Mouse (Mus musculus) embryonic facial prominence, embryonic 15.5 days (tissue): ENCODE measurements around the gene Doc2b. TPM values are rescaled to one million over a fixed set of nuclear protein-coding genes. Genes with fewer than 3 reads are reported as not detected.
A peak's percentile ranks its signal among the peaks of the same experiment; 100 is the strongest.

Experiments used
- ATAC-seq: fragments of 200-750 bp; cut with Nextera tagmentation; 2 replicates; pipeline ENCODE4 v1.8.0; 2017; ENCODE audit warnings: low read depth, moderate TSS enrichment; ENCODE audit not compliant: insufficient number of reproducible peaks, low FRiP score, low TSS enrichment
- H3K27ac ChIP-seq: fragments of 300-500 bp; sonication (generic); replicated peaks from 2 replicates; pipeline ENCODE4 v1.5.1; 2015; ENCODE audit warnings: mild to moderate bottlenecking, inconsistent platforms
- H3K27me3 ChIP-seq: fragments of 300-500 bp; sonication (generic); 2 replicates; pipeline ENCODE4 v1.6.1; 2015; ENCODE audit warnings: inconsistent platforms
- H3K36me3 ChIP-seq: fragments of 300-500 bp; sonication (generic); 2 replicates; pipeline ENCODE4 v1.6.1; 2015; ENCODE audit warnings: mild to moderate bottlenecking, inconsistent platforms
- H3K4me1 ChIP-seq: fragments of 300-500 bp; sonication (generic); 2 replicates; pipeline ENCODE4 v1.6.1; 2015; ENCODE audit warnings: inconsistent platforms
- H3K4me2 ChIP-seq: fragments of 300-500 bp; sonication (generic); replicated peaks from 2 replicates; pipeline ENCODE4 v1.6.1; 2015; ENCODE audit warnings: mild to moderate bottlenecking, inconsistent platforms
- H3K4me3 ChIP-seq: fragments of 300-500 bp; sonication (generic); replicated peaks from 2 replicates; pipeline ENCODE4 v1.5.1; 2015; ENCODE audit warnings: mild to moderate bottlenecking, inconsistent platforms
- H3K9ac ChIP-seq: fragments of 300-500 bp; sonication (generic); 2 replicates; pipeline ENCODE4 v1.6.1; 2015; ENCODE audit warnings: inconsistent platforms
- H3K9me3 ChIP-seq: fragments of 300-500 bp; sonication (generic); replicated peaks from 2 replicates; pipeline ENCODE4 v1.6.1; 2016; ENCODE audit warnings: inconsistent platforms
- WGBS: fragments of 180-500 bp; shearing (Covaris S2); methylation state at CpG from one replicate; pipeline ENCODE4 v1.1.7; 2015; 5-methylcytosine and 5-hydroxymethylcytosine counted together
- polyA plus RNA-seq: library from polyadenylated mRNA; unstranded; fragments of >200 nt; fragmentation: Nextera tagmentation; extraction: Ambion mirVana; gene quantifications from 2 replicates; pipeline ENCODE4 v1.2.1, GENCODE M21; 2015

The Doc2b gene
- polyA plus RNA-seq, result 1.1 and 1.2 TPM in 2 replicates

- Histone ChIP-seq H3K9me3 (no peaks in the 10 kb centered on the region), H3K27ac (no peak within 1 kb of the TSS), H3K4me1 (peaks cover 24% of the 10 kb centered on the region), H3K36me3 (no peaks in the 10 kb centered on the region), H3K4me3 (peak within 1 kb of the TSS; percentile 57), H3K27me3 (peaks cover 21% of the 10 kb centered on the region), H3K4me2 (peak within 1 kb of the TSS; percentile 77), H3K9ac (peak within 1 kb of the TSS; percentile 47)
- WGBS, result 3% methylated on average over 32 of the region's 37 CpGs
- ATAC-seq, result no peak
Observed at GRCm38 (mm10) chr11:75796029-75796445, at the start of gene Doc2b. Gene Doc2b, minus strand, starts transcription at chr11:75796049.

- Histone ChIP-seq H3K36me3 (no peaks in the 10 kb centered on the region), H3K27ac (no peak overlapping the region), H3K9me3 (no peaks in the 10 kb centered on the region), H3K9ac (no peak overlapping the region), H3K4me3 (no peak overlapping the region), H3K27me3 (no peaks in the 10 kb centered on the region), H3K4me2 (no peak overlapping the region), H3K4me1 (0 out of 2 replicates have a peak, but pooled peaks cover 9% of the 10 kb centered on the region)
- ATAC-seq, result no peak
- 48% methylated on average over 4 of the region's 4 CpGs for WGBS
Observed at GRCm38 (mm10) chr11:75842904-75843619, 47.2 kb upstream of the Doc2b start.

GRCm38 (mm10) chr11:75841503-75841902 lies 45.7 kb upstream of the Doc2b start:
- Histone ChIP-seq H3K36me3 (no peaks in the 10 kb centered on the region), H3K9ac (no peak overlapping the region), H3K4me3 (no peak overlapping the region), H3K9me3 (no peaks in the 10 kb centered on the region), H3K4me1 (0 out of 2 replicates have a peak, but pooled peaks cover 9% of the 10 kb centered on the region), H3K27ac (no peak overlapping the region), H3K27me3 (no peaks in the 10 kb centered on the region), H3K4me2 (no peak overlapping the region)
- no peak for ATAC-seq
- 78% methylated on average over 3 of the region's 3 CpGs for WGBS

GRCm38 (mm10) chr11:75839536-75840430 lies 43.9 kb upstream of the Doc2b start:
- Histone ChIP-seq H3K27ac (no peak overlapping the region), H3K4me3 (no peak overlapping the region), H3K36me3 (no peaks in the 10 kb centered on the region), H3K4me1 (0 out of 2 replicates have a peak, but pooled peaks cover 9% of the 10 kb centered on the region), H3K27me3 (no peaks in the 10 kb centered on the region), H3K9me3 (no peaks in the 10 kb centered on the region), H3K9ac (no peak overlapping the region), H3K4me2 (no peak overlapping the region)
- 57% methylated on average over 12 of the region's 12 CpGs for WGBS
- no peak for ATAC-seq

- Histone ChIP-seq H3K9me3 (no peaks in the 10 kb centered on the region), H3K4me2 (no peak overlapping the region), H3K4me3 (no peak overlapping the region), H3K36me3 (no peaks in the 10 kb centered on the region), H3K27ac (no peak overlapping the region), H3K4me1 (0 out of 2 replicates have a peak, but pooled peaks cover 9% of the 10 kb centered on the region), H3K9ac (no peak overlapping the region), H3K27me3 (no peaks in the 10 kb centered on the region)
- 68% methylated on average over 10 of the region's 10 CpGs for WGBS
- no peak for ATAC-seq
Observed at GRCm38 (mm10) chr11:75838861-75839426, 43.1 kb upstream of the Doc2b start.

GRCm38 (mm10) chr11:75836240-75836610 lies 40.4 kb upstream of the Doc2b start:
- Histone ChIP-seq H3K4me3 (no peak overlapping the region), H3K36me3 (no peaks in the 10 kb centered on the region), H3K27ac (no peak overlapping the region), H3K9me3 (no peaks in the 10 kb centered on the region), H3K9ac (no peak overlapping the region), H3K4me2 (no peak overlapping the region), H3K4me1 (0 out of 2 replicates have a peak, but pooled peaks cover 4% of the 10 kb centered on the region), H3K27me3 (no peaks in the 10 kb centered on the region)
- WGBS, result 81% methylated on average over 11 of the region's 11 CpGs
- no peak for ATAC-seq

- Histone ChIP-seq H3K9ac (no peak overlapping the region), H3K4me3 (no peak overlapping the region), H3K4me2 (no peak overlapping the region), H3K9me3 (no peaks in the 10 kb centered on the region), H3K27ac (no peak overlapping the region), H3K27me3 (no peaks in the 10 kb centered on the region), H3K36me3 (no peaks in the 10 kb centered on the region), H3K4me1 (0 out of 2 replicates have a peak, but pooled peaks cover 4% of the 10 kb centered on the region)
- no peak for ATAC-seq
- 80% methylated on average over 11 of the region's 11 CpGs for WGBS
Observed at GRCm38 (mm10) chr11:75835587-75836239, 39.9 kb upstream of the Doc2b start.

GRCm38 (mm10) chr11:75833081-75833480 lies 37.2 kb upstream of the Doc2b start:
- no peaks in the 10 kb centered on the region for H3K4me1 ChIP-seq
- no peak for ATAC-seq

GRCm38 (mm10) chr11:75830386-75830785 lies 34.5 kb upstream of the Doc2b start:
- no peak overlapping the region for H3K4me3 ChIP-seq
- no peaks in the 10 kb centered on the region for H3K36me3 ChIP-seq
- ATAC-seq, result no peak
- 89% methylated on average over 3 of the region's 3 CpGs for WGBS
- H3K9ac ChIP-seq, result no peak overlapping the region
- no peak overlapping the region for H3K27ac ChIP-seq
- no peaks in the 10 kb centered on the region for H3K27me3 ChIP-seq
- H3K9me3 ChIP-seq, result no peaks in the 10 kb centered on the region
- H3K4me1 ChIP-seq, result no peaks in the 10 kb centered on the region
- no peak overlapping the region for H3K4me2 ChIP-seq

More at GRCm38 (mm10) chr11:75833081-75833480, 37.2 kb upstream of the Doc2b start:
- Histone ChIP-seq H3K4me3 (no peak overlapping the region), H3K9me3 (no peaks in the 10 kb centered on the region), H3K27ac (no peak overlapping the region), H3K4me2 (no peak overlapping the region), H3K36me3 (no peaks in the 10 kb centered on the region), H3K27me3 (no peaks in the 10 kb centered on the region), H3K9ac (no peak overlapping the region)
- 79% methylated on average over 6 of the region's 6 CpGs for WGBS

- H3K4me3 ChIP-seq, result no peak overlapping the region
- 67% methylated on average over 8 of the region's 8 CpGs for WGBS
- H3K27me3 ChIP-seq, result no peaks in the 10 kb centered on the region
- H3K9me3 ChIP-seq, result no peaks in the 10 kb centered on the region
- no peak overlapping the region for H3K27ac ChIP-seq
- ATAC-seq, result no peak
- H3K9ac ChIP-seq, result no peak overlapping the region
- H3K36me3 ChIP-seq, result no peaks in the 10 kb centered on the region
- no peak overlapping the region for H3K4me2 ChIP-seq
- H3K4me1 ChIP-seq, result no peaks in the 10 kb centered on the region
Observed at GRCm38 (mm10) chr11:75827414-75827813, 31.6 kb upstream of the Doc2b start.

- 64% methylated on average over 7 of the region's 7 CpGs for WGBS
- H3K27ac ChIP-seq, result no peak overlapping the region
- H3K4me2 ChIP-seq, result no peak overlapping the region
- H3K36me3 ChIP-seq, result no peaks in the 10 kb centered on the region
- no peaks in the 10 kb centered on the region for H3K27me3 ChIP-seq
- no peak overlapping the region for H3K9ac ChIP-seq
- no peak for ATAC-seq
- H3K4me3 ChIP-seq, result no peak overlapping the region
- no peaks in the 10 kb centered on the region for H3K4me1 ChIP-seq
- H3K9me3 ChIP-seq, result no peaks in the 10 kb centered on the region
Observed at GRCm38 (mm10) chr11:75823506-75823905, 27.7 kb upstream of the Doc2b start.
